Mouse (Mus musculus): ENCODE data around the gene Tmem132c. TPM values are rescaled to one million over a fixed set of nuclear protein-coding genes. Genes with fewer than 3 reads are reported as not detected.

Tmem132c gene
- total RNA-seq (2023), result not detected

DNA sequence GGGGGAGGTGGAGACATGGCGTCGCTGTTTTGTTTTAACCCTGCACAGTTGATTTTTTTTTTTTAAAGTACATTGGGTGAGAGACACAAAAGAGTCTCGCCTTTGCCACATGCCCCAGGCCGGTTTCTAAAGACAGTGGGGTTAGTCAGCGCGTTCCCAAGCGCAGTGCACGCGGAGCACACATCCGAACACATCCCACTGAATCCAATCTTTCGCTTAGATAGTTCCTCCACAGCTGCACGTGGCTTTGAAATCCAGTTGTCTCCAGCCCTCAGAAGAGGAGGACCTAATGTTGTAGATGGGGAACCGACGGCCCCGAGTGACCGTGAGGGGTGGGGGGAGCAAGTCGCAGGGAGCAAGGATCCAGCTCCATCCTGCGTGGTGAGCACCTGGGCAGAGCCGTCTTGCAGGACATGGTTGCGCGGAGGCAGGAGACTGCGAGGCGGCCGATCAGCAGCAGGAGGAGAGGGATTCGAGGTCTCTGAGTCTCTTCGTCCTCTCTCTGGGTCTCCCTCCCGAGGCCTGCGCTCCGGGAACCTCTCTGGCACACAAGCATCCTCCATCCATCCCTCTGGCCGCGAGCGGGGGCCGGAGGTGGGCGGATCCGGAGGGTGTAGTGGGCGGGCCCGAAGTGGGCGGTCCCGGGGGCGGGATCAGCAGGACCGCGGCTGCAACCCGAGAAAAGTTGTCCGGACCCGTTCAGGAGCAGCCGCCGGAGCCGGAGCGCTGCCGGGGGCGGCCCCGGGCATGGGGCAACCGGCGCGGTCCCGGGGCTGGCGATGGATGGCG lies at the start of gene Tmem132c:
Gene Tmem132c, plus strand, starts transcription at position 673 of the 789 bp plus-strand sequence.

